Mouse (Mus musculus): ENCODE data around the gene C1ql1. TPM values are rescaled to one million over a fixed set of nuclear protein-coding genes. Genes with fewer than 3 reads are reported as not detected.

C1ql1 gene
- polyA plus RNA-seq, 1 experiment from 2014 or later: 4.0 TPM

DNA sequence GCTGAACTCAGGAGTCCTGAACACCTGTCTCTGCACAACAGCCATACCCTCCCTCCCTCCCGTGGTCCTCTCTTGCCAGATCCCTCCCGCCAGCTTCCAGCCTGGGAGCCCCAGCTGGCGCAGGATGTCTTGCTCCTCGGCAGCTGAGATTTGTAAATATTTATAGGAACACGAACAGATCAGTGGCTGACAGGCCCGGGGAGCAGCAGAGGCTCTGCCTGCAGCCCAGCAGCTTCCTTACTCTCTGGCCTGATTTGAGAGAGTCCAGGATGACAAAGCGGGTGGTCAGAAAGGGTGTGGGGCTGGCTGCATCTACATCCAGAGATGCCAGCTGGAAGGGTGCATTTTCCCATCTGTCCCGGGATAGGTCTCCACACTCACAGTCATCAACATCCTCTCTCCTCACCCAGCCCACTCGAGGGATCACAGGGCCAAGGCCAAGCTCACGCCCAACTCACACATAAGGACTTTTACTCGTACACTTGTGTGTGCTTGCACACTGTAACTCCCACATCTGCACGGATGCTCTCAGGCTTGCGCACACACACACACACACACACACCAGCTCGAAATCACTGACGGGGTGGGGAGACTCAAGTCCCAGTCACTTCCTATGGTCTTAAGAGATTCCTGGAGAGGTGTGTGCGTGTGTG, 10.6 kb upstream of the C1ql1 start:
- H3K4me1 ChIP-seq (ENCODE audit: control insufficient read depth, insufficient read depth, low read length): no peaks in the 10 kb centered on the region
- H3K27me3 ChIP-seq (ENCODE audit: control insufficient read depth, insufficient read depth, low read length): 0 out of 2 replicates have a peak, but pooled peaks cover 2% of the 10 kb centered on the region
- DNase-seq (ENCODE audit: low spot score) (no peak), ATAC-seq (replicated peaks; ENCODE audit: insufficient number of reproducible peaks, low FRiP score, low TSS enrichment, low read depth) (no peak)
- H3K9me3 ChIP-seq (replicated peaks; ENCODE audit: control insufficient read depth, low read length): no peaks in the 10 kb centered on the region
- no peak overlapping the region for H3K4me3 ChIP-seq (ENCODE audit: low read depth, low read length)
- no peak overlapping the region for H3K9ac ChIP-seq (replicated peaks; ENCODE audit: low read length)
- no peaks in the 10 kb centered on the region for H3K36me3 ChIP-seq (replicated peaks; ENCODE audit: control insufficient read depth, insufficient read depth, low read depth, low read length)
- 58% methylated on average over 16 of the region's 16 CpGs for WGBS
- no peak overlapping the region for H3K4me2 ChIP-seq (ENCODE audit: low read depth, low read length)
- no peak overlapping the region for H3K27ac ChIP-seq (replicated peaks; ENCODE audit: low read depth, low read length)

DNA sequence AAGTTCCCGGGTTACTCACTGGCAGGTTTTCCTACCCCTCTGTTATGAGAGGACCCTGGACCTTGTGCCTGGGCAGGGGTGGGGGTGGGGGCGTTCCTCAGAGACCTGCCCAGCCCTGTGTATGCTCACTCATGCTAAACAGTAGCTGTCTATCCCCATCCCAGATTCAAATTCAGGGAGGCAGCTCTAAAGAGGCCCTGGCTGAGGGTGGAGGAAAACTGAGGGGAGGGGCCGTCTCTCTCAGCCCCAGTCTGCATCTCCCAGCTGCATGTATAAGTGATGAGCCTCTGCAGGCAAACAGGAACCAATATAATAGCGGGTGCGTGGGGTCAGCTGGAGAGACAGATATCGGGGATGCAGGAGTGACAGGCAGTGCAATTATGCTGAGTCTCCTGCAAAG, 6.4 kb upstream of the C1ql1 start:
- Histone ChIP-seq H3K4me1 (ENCODE audit: control insufficient read depth, insufficient read depth, low read length) (no peaks in the 10 kb centered on the region), H3K36me3 (replicated peaks; ENCODE audit: control insufficient read depth, insufficient read depth, low read depth, low read length) (no peaks in the 10 kb centered on the region), H3K4me2 (ENCODE audit: low read depth, low read length) (no peak overlapping the region), H3K4me3 (ENCODE audit: low read depth, low read length) (no peak overlapping the region), H3K9ac (replicated peaks; ENCODE audit: low read length) (no peak overlapping the region), H3K9me3 (replicated peaks; ENCODE audit: control insufficient read depth, low read length) (no peaks in the 10 kb centered on the region), H3K27me3 (ENCODE audit: control insufficient read depth, insufficient read depth, low read length) (peaks cover 27% of the 10 kb centered on the region), H3K27ac (replicated peaks; ENCODE audit: low read depth, low read length) (no peak overlapping the region)
- ATAC-seq (replicated peaks; ENCODE audit: insufficient number of reproducible peaks, low FRiP score, low TSS enrichment, low read depth): peak; percentile 53; the same call in 1 of the 2 replicates
- 24% methylated on average over 6 of the region's 6 CpGs for WGBS
- no peak for DNase-seq (ENCODE audit: low spot score)

DNA sequence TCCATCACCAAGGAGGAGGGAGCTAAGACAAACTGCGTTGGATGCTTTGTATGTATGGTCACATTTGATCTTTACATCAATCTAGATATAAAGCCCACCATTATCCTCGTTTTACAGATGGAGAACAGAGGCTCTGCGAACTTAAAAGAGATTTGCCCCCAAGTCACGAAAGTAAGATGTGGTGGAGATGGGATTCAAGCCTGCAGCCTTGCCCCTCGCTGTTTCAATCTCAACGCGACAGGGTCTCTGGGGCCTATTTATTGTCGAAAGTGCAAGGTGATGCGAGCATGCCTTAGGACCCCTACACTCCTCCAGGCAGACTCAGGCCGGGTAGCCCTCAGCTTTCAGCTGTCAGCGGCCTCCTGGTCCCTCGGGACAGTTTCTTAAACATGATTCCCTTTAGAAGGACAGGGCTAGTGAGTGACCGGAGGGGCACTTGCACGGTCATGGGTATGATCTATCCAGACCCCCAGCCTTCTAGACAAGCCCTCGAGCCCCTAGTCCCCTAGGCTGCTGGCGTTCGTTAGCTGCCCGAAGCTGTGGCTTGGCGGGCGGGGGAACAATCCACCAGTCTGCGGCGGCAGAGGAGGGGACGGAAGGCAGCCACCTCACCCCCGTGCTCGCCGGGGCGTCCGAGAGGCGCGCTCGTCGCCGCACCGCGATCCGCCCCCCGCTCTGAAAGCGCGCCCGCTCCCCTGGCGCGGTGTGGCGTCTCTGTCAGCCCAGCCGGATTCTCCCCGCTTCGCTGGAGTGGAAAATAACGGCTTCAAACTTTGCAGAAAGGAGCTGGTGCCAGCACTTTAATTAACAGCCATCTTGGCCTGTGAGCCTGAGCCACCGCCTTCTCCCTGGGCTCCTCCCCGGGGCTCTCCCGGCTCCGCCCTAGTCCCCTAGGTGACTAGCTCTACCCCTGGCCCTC, 1.8 kb upstream of the C1ql1 start:
- H3K4me1 ChIP-seq (ENCODE audit: control insufficient read depth, insufficient read depth, low read length): peaks cover 12% of the 10 kb centered on the region; the same call in 1 of the 2 replicates
- WGBS: 1% methylated on average over 51 of the region's 51 CpGs
- 0 out of 2 replicates have a peak, but pooled peaks have one; percentile 2 for ATAC-seq (replicated peaks; ENCODE audit: insufficient number of reproducible peaks, low FRiP score, low TSS enrichment, low read depth)

DNA sequence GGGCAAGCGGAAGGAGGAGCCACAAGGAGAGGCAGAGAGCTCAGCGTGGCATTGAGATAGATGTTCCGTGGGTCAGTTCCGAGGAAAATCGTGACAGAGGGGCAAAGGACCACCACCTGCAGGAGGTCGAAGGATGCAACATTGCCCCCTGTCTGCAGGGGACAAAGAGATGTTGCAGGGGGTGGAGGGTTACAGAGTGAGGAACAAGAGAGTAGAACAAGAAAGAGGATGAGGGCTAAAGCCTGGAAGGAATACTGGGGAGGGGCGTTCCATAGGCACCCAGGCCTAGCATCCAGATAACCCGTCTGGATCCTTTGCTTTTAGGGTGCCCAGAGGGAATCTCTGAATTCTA, 480 bp upstream of the C1ql1 start:
- Histone ChIP-seq H3K9ac (replicated peaks; ENCODE audit: low read length) (no peak overlapping the region), H3K4me1 (ENCODE audit: control insufficient read depth, insufficient read depth, low read length) (peaks cover 12% of the 10 kb centered on the region; the same call in 1 of the 2 replicates), H3K27me3 (ENCODE audit: control insufficient read depth, insufficient read depth, low read length) (peaks cover 73% of the 10 kb centered on the region), H3K36me3 (replicated peaks; ENCODE audit: control insufficient read depth, insufficient read depth, low read depth, low read length) (no peaks in the 10 kb centered on the region), H3K4me2 (ENCODE audit: low read depth, low read length) (peak overlapping the region; percentile 72), H3K4me3 (ENCODE audit: low read depth, low read length) (peak overlapping the region; percentile 36), H3K9me3 (replicated peaks; ENCODE audit: control insufficient read depth, low read length) (no peaks in the 10 kb centered on the region), H3K27ac (replicated peaks; ENCODE audit: low read depth, low read length) (no peak overlapping the region)
- no peak for ATAC-seq (replicated peaks; ENCODE audit: insufficient number of reproducible peaks, low FRiP score, low TSS enrichment, low read depth)
- WGBS: 7% methylated on average over 8 of the region's 8 CpGs
- DNase-seq (ENCODE audit: low spot score): no peak

More for the DNA sequence above, 1.8 kb upstream of the C1ql1 start:
- peak overlapping the region; percentile 35 for H3K4me3 ChIP-seq (ENCODE audit: low read depth, low read length)
- peak overlapping the region; percentile 79 for H3K4me2 ChIP-seq (ENCODE audit: low read depth, low read length)
- no peak for DNase-seq (ENCODE audit: low spot score)
- H3K36me3 ChIP-seq (replicated peaks; ENCODE audit: control insufficient read depth, insufficient read depth, low read depth, low read length): no peaks in the 10 kb centered on the region
- peaks cover 69% of the 10 kb centered on the region for H3K27me3 ChIP-seq (ENCODE audit: control insufficient read depth, insufficient read depth, low read length)
- no peaks in the 10 kb centered on the region for H3K9me3 ChIP-seq (replicated peaks; ENCODE audit: control insufficient read depth, low read length)
- no peak overlapping the region for H3K27ac ChIP-seq (replicated peaks; ENCODE audit: low read depth, low read length)
- peak overlapping the region; percentile 59 for H3K9ac ChIP-seq (replicated peaks; ENCODE audit: low read length)

DNA sequence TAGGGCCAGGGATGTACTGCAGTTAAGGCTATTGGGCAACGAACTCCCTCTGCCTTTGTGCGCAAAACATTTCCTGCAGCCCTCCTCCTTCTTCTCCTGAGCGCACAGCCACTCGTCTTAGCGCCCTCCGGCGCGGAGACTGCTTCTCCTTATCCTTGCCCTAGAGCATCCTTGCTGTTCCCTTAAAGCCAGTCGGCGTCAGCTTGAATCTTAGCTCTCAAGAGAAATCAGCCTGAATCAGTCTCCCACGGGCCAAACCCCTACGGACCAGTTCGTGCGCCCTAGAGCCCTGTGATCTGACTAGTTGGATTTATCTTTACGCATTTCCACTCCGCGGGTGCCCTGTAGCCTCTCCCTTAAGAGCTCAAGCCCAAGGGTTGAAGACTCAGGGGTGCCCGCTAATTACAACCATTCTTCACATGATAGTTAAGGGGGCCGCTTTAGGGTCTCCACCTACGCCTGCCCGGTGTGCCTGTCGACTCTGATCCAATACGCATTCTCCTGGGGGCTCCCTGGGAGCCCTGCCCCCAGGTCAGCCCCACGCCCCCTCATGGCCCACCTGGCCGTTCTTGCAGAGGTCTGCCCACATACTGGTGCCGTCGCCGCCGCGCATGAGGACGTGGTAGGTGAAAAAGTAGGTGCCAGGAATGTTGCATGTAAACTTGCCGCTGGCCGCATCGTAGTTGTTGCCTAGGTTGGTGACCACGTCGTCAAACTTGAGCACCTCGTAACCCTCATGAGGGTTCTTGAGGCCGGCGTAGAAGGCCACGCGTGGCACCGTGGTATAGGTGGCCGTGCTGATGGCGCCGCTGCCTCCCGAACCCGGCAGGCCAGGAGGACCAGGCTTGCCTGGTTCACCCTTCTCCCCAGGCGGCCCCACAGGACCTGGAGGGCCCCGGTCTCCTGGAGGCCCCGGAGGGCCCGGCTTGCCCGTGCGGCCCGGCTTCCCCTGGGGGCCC, 903 bp downstream of the C1ql1 start:
- H3K4me2 ChIP-seq (ENCODE audit: low read depth, low read length): peak overlapping the region; percentile 72
- H3K27me3 ChIP-seq (ENCODE audit: control insufficient read depth, insufficient read depth, low read length): peaks cover 68% of the 10 kb centered on the region
- peaks cover 12% of the 10 kb centered on the region; the same call in 1 of the 2 replicates for H3K4me1 ChIP-seq (ENCODE audit: control insufficient read depth, insufficient read depth, low read length)
- no peaks in the 10 kb centered on the region for H3K9me3 ChIP-seq (replicated peaks; ENCODE audit: control insufficient read depth, low read length)
- DNase-seq (ENCODE audit: low spot score) (no peak), ATAC-seq (replicated peaks; ENCODE audit: insufficient number of reproducible peaks, low FRiP score, low TSS enrichment, low read depth) (peak; percentile 37; the same call in 1 of the 2 replicates)
- 2% methylated on average over 54 of the region's 54 CpGs for WGBS
- H3K4me3 ChIP-seq (ENCODE audit: low read depth, low read length): peak overlapping the region; percentile 36
- no peak overlapping the region for H3K9ac ChIP-seq (replicated peaks; ENCODE audit: low read length)
- no peaks in the 10 kb centered on the region for H3K36me3 ChIP-seq (replicated peaks; ENCODE audit: control insufficient read depth, insufficient read depth, low read depth, low read length)
- no peak overlapping the region for H3K27ac ChIP-seq (replicated peaks; ENCODE audit: low read depth, low read length)

DNA sequence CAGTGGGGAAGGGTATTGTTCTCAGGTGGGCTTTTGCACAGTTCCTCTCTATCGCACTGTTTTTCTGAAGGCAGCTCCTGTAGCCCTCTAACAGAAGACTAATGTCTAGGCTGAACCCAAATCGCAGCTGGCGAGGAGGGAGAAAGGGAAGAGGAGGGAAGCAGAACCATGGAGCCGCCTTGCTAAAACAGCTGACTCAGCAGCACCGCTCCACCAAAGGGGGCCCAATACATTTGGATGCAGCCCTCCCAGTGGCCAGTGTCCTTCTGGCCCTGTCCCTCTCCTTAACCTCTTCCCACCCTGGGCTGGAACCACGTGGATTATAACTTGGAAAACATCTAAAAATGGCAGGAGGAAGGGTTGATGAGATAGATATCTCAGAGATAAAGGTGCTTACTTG, 5.3 kb downstream of the C1ql1 start:
- H3K27ac ChIP-seq (replicated peaks; ENCODE audit: low read depth, low read length): no peak overlapping the region
- H3K27me3 ChIP-seq (ENCODE audit: control insufficient read depth, insufficient read depth, low read length): peaks cover 33% of the 10 kb centered on the region
- DNase-seq (ENCODE audit: low spot score) (no peak), ATAC-seq (replicated peaks; ENCODE audit: insufficient number of reproducible peaks, low FRiP score, low TSS enrichment, low read depth) (no peak)
- no peak overlapping the region for H3K4me2 ChIP-seq (ENCODE audit: low read depth, low read length)
- no peak overlapping the region for H3K4me3 ChIP-seq (ENCODE audit: low read depth, low read length)
- no peaks in the 10 kb centered on the region for H3K9me3 ChIP-seq (replicated peaks; ENCODE audit: control insufficient read depth, low read length)
- 66% methylated on average over 6 of the region's 6 CpGs for WGBS
- H3K36me3 ChIP-seq (replicated peaks; ENCODE audit: control insufficient read depth, insufficient read depth, low read depth, low read length): no peaks in the 10 kb centered on the region
- peaks cover 6% of the 10 kb centered on the region; the same call in 1 of the 2 replicates for H3K4me1 ChIP-seq (ENCODE audit: control insufficient read depth, insufficient read depth, low read length)
- H3K9ac ChIP-seq (replicated peaks; ENCODE audit: low read length): no peak overlapping the region

DNA sequence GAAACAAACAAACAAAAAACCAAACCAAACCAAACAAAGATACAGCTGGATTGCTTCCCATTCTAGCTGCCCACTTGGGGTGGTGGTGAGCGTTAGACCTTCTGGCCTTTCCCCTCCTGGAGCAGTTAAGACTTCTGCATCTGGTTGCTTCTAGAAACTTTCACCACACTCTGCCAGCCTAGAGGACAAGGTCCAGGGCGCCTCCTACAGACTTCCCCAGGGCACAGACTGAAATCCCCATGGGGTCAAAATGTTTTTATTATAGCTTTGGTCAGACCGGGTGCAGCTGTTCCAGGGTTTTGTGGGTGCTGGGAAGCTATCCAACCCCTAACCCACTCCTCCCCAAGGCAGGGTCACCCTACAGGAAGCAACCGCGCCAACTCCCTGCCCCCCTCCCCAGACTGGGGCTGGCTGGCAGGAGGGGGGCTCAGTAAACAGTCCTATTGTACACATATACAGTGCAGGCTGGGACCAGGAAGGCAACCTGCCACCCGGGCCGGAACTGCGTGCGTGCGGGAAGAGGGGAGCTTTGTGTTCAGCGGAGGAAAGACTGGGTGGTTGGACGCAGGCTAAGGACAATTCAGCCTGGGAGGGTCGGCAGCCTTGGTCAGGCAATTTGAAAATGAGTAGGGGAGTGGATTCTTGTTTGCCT, 7.3 kb downstream of the C1ql1 start:
- H3K4me1 ChIP-seq (ENCODE audit: control insufficient read depth, insufficient read depth, low read length): no peaks in the 10 kb centered on the region
- H3K36me3 ChIP-seq (replicated peaks; ENCODE audit: control insufficient read depth, insufficient read depth, low read depth, low read length): no peaks in the 10 kb centered on the region
- no peak overlapping the region for H3K27ac ChIP-seq (replicated peaks; ENCODE audit: low read depth, low read length)
- 37% methylated on average over 13 of the region's 13 CpGs for WGBS
- peaks cover 12% of the 10 kb centered on the region for H3K27me3 ChIP-seq (ENCODE audit: control insufficient read depth, insufficient read depth, low read length)
- no peaks in the 10 kb centered on the region for H3K9me3 ChIP-seq (replicated peaks; ENCODE audit: control insufficient read depth, low read length)
- no peak overlapping the region for H3K4me2 ChIP-seq (ENCODE audit: low read depth, low read length)
- H3K9ac ChIP-seq (replicated peaks; ENCODE audit: low read length): no peak overlapping the region
- DNase-seq (ENCODE audit: low spot score) (no peak), ATAC-seq (replicated peaks; ENCODE audit: insufficient number of reproducible peaks, low FRiP score, low TSS enrichment, low read depth) (no peak)
- H3K4me3 ChIP-seq (ENCODE audit: low read depth, low read length): no peak overlapping the region

Data from embryonic facial prominence, embryonic 11.5 days (tissue).